Mouse (Mus musculus) T-cell, adult 66 days (primary cell): Measurements from ENCODE around the gene Cts3. TPM values are rescaled to one million over a fixed set of nuclear protein-coding genes. Genes with fewer than 3 reads are reported as not detected.

Source experiments
- total RNA-seq, 2 experiments: library from RNA; stranded (reverse); gene quantifications; 3 replicates in 1 of 2; 4 replicates in 1 of 2; pipeline ENCODE4 v1.2.4; 2023

Gene Cts3
- total RNA-seq: not detected

GRCm38 (mm10) chr13:61570027-61570426, at the start of gene Cts3:
Cts3 (minus strand) TSS chr13:61570127.

GRCm38 (mm10) chr13:61568074-61568473, 1.9 kb downstream of the Cts3 start, which contains the start of gene Gm49352:
Gm49352 (minus strand) TSS chr13:61568174.

DNA sequence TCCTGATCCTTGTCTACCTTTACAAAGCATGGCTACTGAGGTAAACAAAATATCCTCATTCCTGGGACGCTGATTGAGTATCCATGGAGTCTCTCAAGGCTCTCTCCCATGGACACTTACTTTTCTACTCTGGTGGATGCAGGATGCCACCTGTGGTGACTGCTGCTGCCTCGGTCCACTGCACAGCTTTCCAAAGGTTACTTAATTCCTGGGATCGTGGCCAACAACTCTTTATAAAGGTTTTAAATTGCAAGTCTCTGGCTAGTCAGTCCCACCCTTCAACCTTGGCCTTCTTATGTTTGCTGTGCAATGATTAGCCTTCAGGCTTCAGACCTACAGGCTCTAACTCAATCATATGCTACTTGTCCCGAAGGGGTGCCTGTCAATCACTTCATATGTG, 28.3 kb downstream of the Cts3 start, which contains the start of gene Ctsm:
Gene Ctsm, minus strand, starts transcription at position 209 of the 400 bp plus-strand sequence.

Other genes with a start within 250 kb of the Cts3 start
- not detected for gene Cts7, start 211.9 kb downstream of the Cts3 start, total RNA-seq
- gene Ctsm, start 28.3 kb downstream of the Cts3 start, total RNA-seq: not detected
- gene Gm49352, start 2.0 kb downstream of the Cts3 start, total RNA-seq: not detected